Mouse (Mus musculus): ENCODE measurements around the gene Vmn1r88. TPM values are rescaled to one million over a fixed set of nuclear protein-coding genes. Genes with fewer than 3 reads are reported as not detected.

The Vmn1r88 gene
- under 1 TPM; 0.05 to 0.13 TPM for polyA plus RNA-seq (2017; shearing (Covaris generic))

GRCm38 (mm10) chr7:13159268-13159667 is at the start of gene Vmn1r88:
Vmn1r88 (plus strand) TSS chr7:13159568.

GRCm38 (mm10) chr7:13119817-13120216 is 39.6 kb upstream of the Vmn1r88 start, which contains the start of gene Vmn1r86:
Vmn1r86 (minus strand) TSS chr7:13119917.

DNA sequence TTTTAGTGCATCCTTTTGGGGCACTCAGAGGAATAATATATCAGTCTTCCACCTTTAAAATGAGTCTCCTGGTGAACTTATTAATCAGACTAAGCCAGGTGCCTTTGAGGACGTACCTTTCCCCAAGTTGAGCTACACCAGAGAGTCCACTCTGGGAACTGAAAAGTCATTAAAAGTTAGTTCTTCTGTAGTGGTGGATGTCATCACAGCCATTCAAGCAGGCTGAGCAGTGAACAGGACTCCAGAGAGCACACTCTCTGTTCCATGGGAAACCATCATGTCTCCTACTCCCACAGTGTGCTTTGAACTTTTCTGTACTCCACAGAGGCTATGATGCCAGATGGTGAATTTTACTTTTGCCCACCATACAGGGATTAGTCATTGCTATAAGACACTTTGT is 19.3 kb upstream of the Vmn1r88 start, which contains the start of gene Vmn1r87:
Vmn1r87 (minus strand) TSS at position 101 of the 400 bp plus-strand sequence.

DNA sequence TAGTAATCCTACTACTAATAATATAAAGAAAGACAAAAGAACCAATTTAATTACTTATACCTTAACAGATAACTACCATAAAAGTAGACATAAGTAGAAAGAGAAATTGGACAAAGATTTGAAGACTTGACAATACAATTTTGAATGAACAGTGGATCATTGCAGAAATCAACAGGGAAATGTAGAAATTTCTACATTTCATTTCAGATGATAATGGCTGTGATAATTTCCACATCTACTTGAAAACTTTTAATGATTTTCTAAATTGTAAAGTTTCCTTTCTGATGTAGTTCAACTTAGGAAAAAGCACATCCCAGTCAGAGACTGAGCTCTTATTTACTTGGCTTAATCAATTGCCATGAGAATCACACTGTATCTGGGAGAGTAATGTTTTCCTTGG is 53.4 kb downstream of the Vmn1r88 start, which contains the start of gene Vmn1r89:
Vmn1r89 (plus strand) TSS at position 301 of the 400 bp plus-strand sequence.

Other genes with a start within 250 kb of the Vmn1r88 start
- gene Rps5, start 237.3 kb upstream of the Vmn1r88 start, polyA plus RNA-seq (2017; shearing (Covaris generic)), result 100 to 1,000 TPM; 775 to 910 TPM
- under 1 TPM; 0.19 to 0.60 TPM for gene Rnf225, start 232.2 kb upstream of the Vmn1r88 start, polyA plus RNA-seq (2017; shearing (Covaris generic))
- gene Zfp324, start 193.7 kb upstream of the Vmn1r88 start, polyA plus RNA-seq (2017; shearing (Covaris generic)), result 1 to 10 TPM; 5.7 to 7.1 TPM
- gene Zfp446, start 181.7 kb upstream of the Vmn1r88 start, polyA plus RNA-seq (2017; shearing (Covaris generic)), result 10 to 100 TPM in 1 of 2 experiments, 1 to 10 TPM in 1; 8.5 to 12.4 TPM
- gene Slc27a5, start 161.4 kb upstream of the Vmn1r88 start, polyA plus RNA-seq (2017; shearing (Covaris generic)), result 1 to 10 TPM in 1 of 2 experiments, not detected in 1; 1.5 TPM
- gene Trim28, start 160.5 kb upstream of the Vmn1r88 start, polyA plus RNA-seq (2017; shearing (Covaris generic)), result 100 to 1,000 TPM; 109 to 136 TPM
- 10 to 100 TPM; 21.8 to 28.2 TPM for gene Zbtb45, start 149.5 kb upstream of the Vmn1r88 start, polyA plus RNA-seq (2017; shearing (Covaris generic))
- 100 to 1,000 TPM; 261 to 280 TPM for gene Chmp2a, start 124.8 kb upstream of the Vmn1r88 start, polyA plus RNA-seq (2017; shearing (Covaris generic))
- 100 to 1,000 TPM; 179 to 184 TPM for gene Ube2m, start 121.3 kb upstream of the Vmn1r88 start, polyA plus RNA-seq (2017; shearing (Covaris generic))
- 1 to 10 TPM in 1 of 2 experiments, under 1 TPM in 1; 0.61 to 2.4 TPM for gene Mzf1, start 104.8 kb upstream of the Vmn1r88 start, polyA plus RNA-seq (2017; shearing (Covaris generic))
- under 1 TPM; 0.04 to 0.21 TPM for gene Vmn1r85, start 64.4 kb upstream of the Vmn1r88 start, polyA plus RNA-seq (2017; shearing (Covaris generic))
- gene Vmn1r86, start 39.7 kb upstream of the Vmn1r88 start, polyA plus RNA-seq (2017; shearing (Covaris generic)), result not detected
- 1 to 10 TPM in 1 of 2 experiments, under 1 TPM in 1; 0.27 to 2.7 TPM for gene Vmn1r87, start 19.4 kb upstream of the Vmn1r88 start, polyA plus RNA-seq (2017; shearing (Covaris generic))
- gene Vmn1r89, start 53.5 kb downstream of the Vmn1r88 start, polyA plus RNA-seq (2017; shearing (Covaris generic)), result 1 to 10 TPM in 1 of 2 experiments, not detected in 1; 1.2 TPM
- 10 to 100 TPM; 17.9 to 19.5 TPM for gene Lig1, start 117.7 kb downstream of the Vmn1r88 start, polyA plus RNA-seq (2017; shearing (Covaris generic))
- 1 to 10 TPM; 2.7 to 4.9 TPM for gene Zswim9, start 119.2 kb downstream of the Vmn1r88 start, polyA plus RNA-seq (2017; shearing (Covaris generic))
- gene Pla2g4c, start 165.1 kb downstream of the Vmn1r88 start, polyA plus RNA-seq (2017; shearing (Covaris generic)), result under 1 TPM; 0.07 to 0.47 TPM
- gene Cabp5, start 238.6 kb downstream of the Vmn1r88 start, polyA plus RNA-seq (2017; shearing (Covaris generic)), result under 1 TPM; 0.22 to 0.31 TPM

Measured in inflammation-experienced regulatory T-cells (primary cell).